Mouse (Mus musculus): ENCODE measurements around the gene Gm10436. TPM values are rescaled to one million over a fixed set of nuclear protein-coding genes. Genes with fewer than 3 reads are reported as not detected.
"Not testable (repeated sequence)": the region's sequence is repeated elsewhere in the genome, so short reads cannot be mapped to it uniquely, and the experiment has no call there.

Gm10436 gene
- not detected in 2 replicates for polyA plus RNA-seq (2012; rRNA removed)

DNA sequence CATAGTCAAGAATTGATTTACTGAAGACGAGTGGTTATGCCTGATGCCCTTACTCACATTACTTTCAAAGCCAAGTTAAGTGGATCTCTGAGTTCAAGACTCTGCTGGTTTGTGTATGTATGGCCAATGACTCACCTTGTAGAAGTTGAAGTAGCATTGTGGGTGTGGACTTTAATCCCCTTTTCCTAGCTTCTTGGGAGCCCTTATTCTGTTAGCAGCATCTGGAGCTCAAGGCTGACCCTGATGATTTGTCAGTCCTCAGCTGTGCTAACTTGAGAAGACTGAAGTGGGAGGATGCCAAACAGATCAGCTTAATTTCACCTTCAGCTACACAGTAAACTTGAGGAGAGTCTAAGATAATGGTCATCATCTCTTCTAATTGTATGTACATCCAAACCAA lies at the start of gene Gm10436:
TSS of gene Gm10436 (minus strand) at position 101 of the 400 bp plus-strand sequence.
- H3K36me3 ChIP-seq (ENCODE audit: control insufficient read depth, insufficient read depth, low read length); H3K27me3 ChIP-seq (ENCODE audit: control insufficient read depth, insufficient read depth, low read length); H3K27ac ChIP-seq (ENCODE audit: insufficient read depth, low read depth, low read length); H3K4me3 ChIP-seq (ENCODE audit: low read depth, low read length); H3K4me1 ChIP-seq (ENCODE audit: control insufficient read depth, insufficient read depth, insufficient read length, low read length): not testable (repeated sequence)
- 61% methylated on average over 1 of the region's 1 CpGs for WGBS

DNA sequence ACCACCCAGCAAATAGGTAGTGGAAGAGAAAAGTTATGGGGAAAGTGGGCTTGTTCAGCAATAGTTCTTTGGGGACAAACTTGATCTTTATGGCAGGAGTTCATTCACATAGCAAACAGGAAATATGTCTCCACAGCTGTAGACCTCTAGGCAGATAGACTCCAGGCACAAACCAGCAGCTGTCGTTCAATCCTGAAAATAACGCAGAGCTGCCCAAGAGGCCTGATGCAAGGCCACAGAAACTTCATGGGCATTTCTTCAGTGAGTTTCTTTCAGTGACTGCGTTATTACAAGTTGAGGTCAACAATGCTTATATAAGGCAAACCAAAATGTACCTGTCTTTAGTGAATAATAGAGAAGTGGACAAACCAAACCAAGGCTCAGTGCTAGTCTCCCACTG lies 37.5 kb upstream of the Gm10436 start:
- Histone ChIP-seq H3K27me3 (ENCODE audit: control insufficient read depth, insufficient read depth, low read length) (no peaks in the 10 kb centered on the region), H3K36me3 (ENCODE audit: control insufficient read depth, insufficient read depth, low read length) (no peaks in the 10 kb centered on the region), H3K4me3 (ENCODE audit: low read depth, low read length) (no peak overlapping the region), H3K27ac (ENCODE audit: insufficient read depth, low read depth, low read length) (no peak overlapping the region), H3K4me1 (ENCODE audit: control insufficient read depth, insufficient read depth, insufficient read length, low read length) (no peaks in the 10 kb centered on the region)
- WGBS: 94% methylated on average over 3 of the region's 3 CpGs
- no peak for TF ChIP-seq POLR2A (IDR thresholded peaks at IDR 0.05; ENCODE audit: low read depth, low read length)
- no peak for TF ChIP-seq CTCF (IDR thresholded peaks at IDR 0.05; ENCODE audit: extremely low read depth, insufficient read length, insufficient replicate concordance, low read depth, low read length)

DNA sequence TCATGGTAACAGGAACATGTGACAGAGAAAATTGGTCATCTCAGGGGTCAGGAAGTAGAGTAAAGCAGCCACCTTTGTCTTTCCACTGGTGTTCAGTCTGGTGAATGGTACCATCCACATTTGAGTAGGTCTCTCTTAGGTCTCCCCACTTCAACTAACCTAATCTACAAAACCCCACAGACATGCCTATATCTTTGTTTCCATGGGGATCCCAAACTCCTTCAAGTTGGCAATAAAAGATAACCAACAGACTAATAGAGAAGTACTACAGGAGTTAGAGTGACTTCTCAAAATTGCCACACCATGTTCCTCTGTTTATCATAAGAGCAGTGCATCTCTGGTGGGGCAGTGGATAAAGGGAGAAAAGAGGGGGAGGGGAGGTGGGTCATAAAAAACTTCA lies 36.2 kb upstream of the Gm10436 start:
- not testable (repeated sequence) for H3K4me1 ChIP-seq (ENCODE audit: control insufficient read depth, insufficient read depth, insufficient read length, low read length); H3K27ac ChIP-seq (ENCODE audit: insufficient read depth, low read depth, low read length); H3K4me3 ChIP-seq (ENCODE audit: low read depth, low read length); H3K27me3 ChIP-seq (ENCODE audit: control insufficient read depth, insufficient read depth, low read length); H3K36me3 ChIP-seq (ENCODE audit: control insufficient read depth, insufficient read depth, low read length)

DNA sequence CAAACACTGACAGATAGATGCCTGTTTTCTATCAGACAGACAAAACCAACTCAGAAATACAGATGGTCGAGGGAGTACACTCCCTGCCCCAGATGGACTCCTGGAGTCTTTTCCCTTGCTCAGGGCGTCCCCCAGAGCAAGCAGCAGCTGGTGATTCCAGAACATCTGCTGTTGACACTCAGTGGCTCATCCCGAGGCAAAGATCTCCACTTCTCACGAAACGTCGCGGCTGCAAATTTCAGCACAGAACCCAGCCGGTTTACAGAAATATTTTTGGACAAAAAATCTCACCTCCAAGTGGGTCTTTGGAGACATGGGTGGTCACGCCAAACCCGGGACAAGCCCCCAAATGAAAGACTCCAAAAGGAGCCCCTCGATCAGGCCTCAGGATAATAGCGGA lies 32.7 kb upstream of the Gm10436 start:
- Histone ChIP-seq H3K4me3 (ENCODE audit: low read depth, low read length) (no peak overlapping the region), H3K27ac (ENCODE audit: insufficient read depth, low read depth, low read length) (no peak overlapping the region), H3K36me3 (ENCODE audit: control insufficient read depth, insufficient read depth, low read length) (no peaks in the 10 kb centered on the region), H3K4me1 (ENCODE audit: control insufficient read depth, insufficient read depth, insufficient read length, low read length) (no peaks in the 10 kb centered on the region), H3K27me3 (ENCODE audit: control insufficient read depth, insufficient read depth, low read length) (no peaks in the 10 kb centered on the region)
- 84% methylated on average over 12 of the region's 12 CpGs for WGBS
- TF ChIP-seq POLR2A (IDR thresholded peaks at IDR 0.05; ENCODE audit: low read depth, low read length) (no peak), CTCF (IDR thresholded peaks at IDR 0.05; ENCODE audit: extremely low read depth, insufficient read length, insufficient replicate concordance, low read depth, low read length) (no peak)

DNA sequence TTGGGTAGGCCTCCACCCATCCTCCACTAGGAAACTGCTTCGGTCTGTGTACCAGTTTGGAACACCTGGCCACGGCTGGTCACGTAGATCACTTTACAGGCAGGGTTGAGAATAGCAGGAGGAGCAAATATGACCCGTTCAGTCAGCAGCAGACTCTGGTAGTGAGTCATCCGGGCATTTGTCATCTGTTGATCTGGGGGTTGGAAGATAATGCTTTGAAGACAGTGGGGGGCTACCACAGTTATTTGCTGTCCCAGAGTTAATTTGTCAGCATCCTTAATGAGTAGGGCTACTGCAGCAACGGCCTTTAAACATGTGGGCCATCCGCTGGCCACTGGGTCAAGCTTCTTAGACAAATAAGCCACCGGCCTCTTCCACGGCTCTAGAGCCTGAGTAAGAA lies 29.6 kb upstream of the Gm10436 start:
- H3K36me3 ChIP-seq (ENCODE audit: control insufficient read depth, insufficient read depth, low read length); H3K27me3 ChIP-seq (ENCODE audit: control insufficient read depth, insufficient read depth, low read length); H3K4me1 ChIP-seq (ENCODE audit: control insufficient read depth, insufficient read depth, insufficient read length, low read length); H3K27ac ChIP-seq (ENCODE audit: insufficient read depth, low read depth, low read length); H3K4me3 ChIP-seq (ENCODE audit: low read depth, low read length): not testable (repeated sequence)
- WGBS: 83% methylated on average over 9 of the region's 9 CpGs

DNA sequence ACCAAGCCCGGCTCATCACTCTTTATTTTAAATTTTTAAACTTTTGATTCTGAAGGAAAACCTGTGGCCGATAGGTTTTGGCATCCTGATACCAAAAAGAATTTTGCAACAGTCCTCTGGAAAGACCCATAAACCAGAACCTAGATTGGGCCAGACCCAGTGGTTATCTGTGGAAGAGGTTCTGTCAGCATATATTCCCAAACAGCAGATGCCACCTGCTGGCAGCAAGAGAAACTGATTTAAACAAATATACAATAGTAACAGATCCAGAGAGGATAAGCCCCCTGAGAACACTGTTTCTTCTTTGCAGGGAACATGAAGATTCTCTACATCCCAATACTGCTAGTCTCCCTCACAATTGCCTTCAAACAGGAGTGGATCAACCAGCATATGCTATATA lies 20.9 kb upstream of the Gm10436 start:
- TF ChIP-seq POLR2A (IDR thresholded peaks at IDR 0.05; ENCODE audit: low read depth, low read length) (no peak), CTCF (IDR thresholded peaks at IDR 0.05; ENCODE audit: extremely low read depth, insufficient read length, insufficient replicate concordance, low read depth, low read length) (no peak)
- WGBS: 92% methylated on average over 2 of the region's 2 CpGs
- H3K27ac ChIP-seq (ENCODE audit: insufficient read depth, low read depth, low read length): no peak overlapping the region

More for the DNA sequence above, 20.9 kb upstream of the Gm10436 start:
- Histone ChIP-seq H3K4me3 (ENCODE audit: low read depth, low read length) (no peak overlapping the region), H3K27me3 (ENCODE audit: control insufficient read depth, insufficient read depth, low read length) (no peaks in the 10 kb centered on the region), H3K36me3 (ENCODE audit: control insufficient read depth, insufficient read depth, low read length) (no peaks in the 10 kb centered on the region), H3K4me1 (ENCODE audit: control insufficient read depth, insufficient read depth, insufficient read length, low read length) (no peaks in the 10 kb centered on the region)

Other genes starting within 250 kb of the Gm10436 start
- gene Gm2042, start 228.0 kb downstream of the Gm10436 start, polyA plus RNA-seq (2012; rRNA removed): not detected in 2 replicates
- gene Gm2075, start 170.3 kb downstream of the Gm10436 start, polyA plus RNA-seq (2012; rRNA removed): not detected in 2 replicates
- not detected in 2 replicates for gene Gm6803, start 163.3 kb downstream of the Gm10436 start, polyA plus RNA-seq (2012; rRNA removed)
- gene Gm2056, start 155.1 kb downstream of the Gm10436 start, polyA plus RNA-seq (2012; rRNA removed): not detected in 2 replicates
- gene Gm16368, start 98.4 kb downstream of the Gm10436 start, polyA plus RNA-seq (2012; rRNA removed): not detected in 2 replicates
- gene Gm8332, start 68.0 kb upstream of the Gm10436 start, polyA plus RNA-seq (2012; rRNA removed): not detected in 2 replicates
- gene Gm5662, start 92.4 kb upstream of the Gm10436 start, polyA plus RNA-seq (2012; rRNA removed): not detected in 2 replicates
- gene Gm5039, start 141.9 kb upstream of the Gm10436 start, polyA plus RNA-seq (2012; rRNA removed): not detected in 2 replicates
- gene Adck1, start 178.4 kb upstream of the Gm10436 start, polyA plus RNA-seq (2012; rRNA removed): 10.5 and 14.0 TPM in 2 replicates

Measured in small intestine, adult 2 months (tissue).